Mouse (Mus musculus) midbrain, embryonic 15.5 days (tissue): ENCODE results near the gene Cmtm6. TPM values are rescaled to one million over a fixed set of nuclear protein-coding genes. Genes with fewer than 3 reads are reported as not detected.

Source experiments
- ATAC-seq: fragments of 200-750 bp; cut with Nextera tagmentation; replicated peaks from 2 replicates; pipeline ENCODE4 v1.8.0; 2017; ENCODE audit warnings: moderate TSS enrichment
- H3K27ac ChIP-seq: fragments of 300-500 bp; sonication (generic); 2 replicates; pipeline ENCODE4 v1.5.1; 2015; ENCODE audit warnings: mild to moderate bottlenecking, inconsistent platforms
- H3K27me3 ChIP-seq: fragments of 300-500 bp; sonication (generic); replicated peaks from 2 replicates; pipeline ENCODE4 v1.6.1; 2015; ENCODE audit warnings: inconsistent platforms
- H3K36me3 ChIP-seq: fragments of 300-500 bp; sonication (generic); replicated peaks from 2 replicates; pipeline ENCODE4 v1.6.1; 2015; ENCODE audit warnings: inconsistent platforms
- H3K4me1 ChIP-seq: fragments of 300-500 bp; sonication (generic); 2 replicates; pipeline ENCODE4 v1.6.1; 2015; ENCODE audit warnings: inconsistent platforms
- H3K4me2 ChIP-seq: fragments of 300-500 bp; sonication (generic); 2 replicates; pipeline ENCODE4 v1.6.1; 2015; ENCODE audit warnings: inconsistent platforms, mild to moderate bottlenecking, moderate library complexity
- H3K4me3 ChIP-seq: fragments of 300-500 bp; sonication (generic); 2 replicates; pipeline ENCODE4 v1.5.1; 2015; ENCODE audit warnings: mild to moderate bottlenecking, inconsistent platforms
- H3K9ac ChIP-seq: fragments of 300-500 bp; sonication (generic); 2 replicates; pipeline ENCODE4 v1.6.1; 2015; ENCODE audit warnings: mild to moderate bottlenecking, inconsistent platforms
- H3K9me3 ChIP-seq: fragments of 300-500 bp; sonication (generic); 2 replicates; pipeline ENCODE4 v1.6.1; 2016; ENCODE audit warnings: inconsistent platforms
- WGBS: fragments of 180-500 bp; shearing (Covaris S2); methylation state at CpG from one replicate; pipeline ENCODE4 v1.1.7; 2015; ENCODE audit warnings: mixed read lengths; 5-methylcytosine and 5-hydroxymethylcytosine counted together
- polyA plus RNA-seq: library from polyadenylated mRNA; unstranded; fragments of >200 nt; fragmentation: Nextera tagmentation; extraction: Ambion mirVana; gene quantifications from 2 replicates; pipeline ENCODE4 v1.2.1, GENCODE M21; 2015

The Cmtm6 gene
- polyA plus RNA-seq, 1 experiment from 2014 or later, result 18.3 TPM

DNA sequence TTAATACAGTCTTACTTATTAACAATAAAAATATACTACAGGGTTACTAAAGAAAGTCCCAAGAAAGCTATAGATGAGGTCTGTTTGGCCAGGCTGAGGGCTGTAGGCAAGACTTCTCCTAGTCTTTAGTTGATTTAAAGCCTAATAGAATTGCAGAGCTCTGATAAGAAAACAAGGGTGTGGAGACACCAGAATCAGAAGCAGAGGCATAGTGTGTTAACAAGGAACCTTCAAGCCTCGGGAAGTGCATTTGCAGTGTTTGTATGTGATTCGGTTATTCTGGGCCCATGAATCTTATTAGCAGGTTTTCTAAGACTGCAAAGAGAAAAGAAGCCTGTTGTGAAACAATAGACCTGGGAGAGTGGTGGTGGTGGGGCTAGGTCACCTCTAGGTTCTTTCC is 2.3 kb downstream of the Cmtm6 start:
- no peak overlapping the region for H3K27ac ChIP-seq
- no peak overlapping the region for H3K4me2 ChIP-seq
- H3K9me3 ChIP-seq, result no peaks in the 10 kb centered on the region
- 88% methylated on average over 2 of the region's 2 CpGs for whole genome bisulfite sequencing
- no peak for ATAC-seq
- no peak overlapping the region for H3K9ac ChIP-seq
- peaks cover 12% of the 10 kb centered on the region for H3K4me1 ChIP-seq
- no peaks in the 10 kb centered on the region for H3K36me3 ChIP-seq
- no peaks in the 10 kb centered on the region for H3K27me3 ChIP-seq
- no peak overlapping the region for H3K4me3 ChIP-seq

DNA sequence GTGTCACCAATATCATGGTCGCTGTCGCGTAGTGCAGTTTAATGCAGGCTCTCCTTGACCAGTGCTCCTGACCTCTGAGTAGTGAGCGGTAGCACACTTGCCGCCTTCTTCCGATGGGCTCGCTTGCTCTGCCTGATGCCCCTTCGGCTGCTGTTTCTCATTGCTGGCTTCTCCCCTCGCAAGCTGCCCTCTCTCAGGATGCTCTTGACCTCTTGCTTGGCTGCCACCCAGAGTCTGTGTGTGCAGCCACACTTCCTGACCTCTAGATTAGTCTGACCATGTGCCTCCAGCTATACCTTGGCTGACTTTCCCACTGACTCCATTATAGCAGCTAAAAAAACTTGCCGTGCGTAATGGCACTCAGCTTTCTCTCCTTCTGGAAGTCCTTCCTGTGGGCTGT is 5.5 kb downstream of the Cmtm6 start:
- Histone ChIP-seq H3K9ac (no peak overlapping the region), H3K4me1 (peaks cover 11% of the 10 kb centered on the region), H3K4me2 (no peak overlapping the region), H3K4me3 (no peak overlapping the region), H3K36me3 (no peaks in the 10 kb centered on the region), H3K27me3 (no peaks in the 10 kb centered on the region), H3K27ac (no peak overlapping the region), H3K9me3 (no peaks in the 10 kb centered on the region)
- 86% methylated on average over 11 of the region's 11 CpGs for WGBS
- ATAC-seq, result no peak

DNA sequence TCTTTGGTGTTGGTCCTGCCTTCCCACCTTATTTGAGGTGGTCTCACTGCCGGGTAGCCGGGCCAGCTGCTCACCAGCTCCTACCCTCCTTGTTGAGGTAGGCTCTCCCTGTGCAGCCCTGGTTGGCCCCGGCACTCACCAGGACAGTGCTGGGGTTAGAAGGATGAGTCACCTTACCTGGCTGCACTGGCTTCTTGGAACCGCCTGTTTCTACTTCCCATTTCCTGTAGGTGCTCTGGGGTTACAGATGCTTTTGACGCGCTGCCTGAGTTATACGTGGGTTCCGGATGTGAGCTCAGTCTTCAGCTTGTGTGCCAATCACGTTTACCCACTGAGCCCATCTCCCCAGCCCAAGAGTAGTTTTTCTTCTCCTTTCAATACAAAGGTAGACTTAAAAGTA is 9.4 kb downstream of the Cmtm6 start:
- no peaks in the 10 kb centered on the region for H3K27me3 ChIP-seq
- no peak overlapping the region for H3K27ac ChIP-seq
- H3K4me2 ChIP-seq, result no peak overlapping the region
- no peaks in the 10 kb centered on the region for H3K9me3 ChIP-seq
- H3K4me3 ChIP-seq, result no peak overlapping the region
- no peaks in the 10 kb centered on the region for H3K36me3 ChIP-seq
- no peak overlapping the region for H3K9ac ChIP-seq
- WGBS, result 92% methylated on average over 9 of the region's 9 CpGs
- no peak for ATAC-seq
- no peaks in the 10 kb centered on the region for H3K4me1 ChIP-seq

DNA sequence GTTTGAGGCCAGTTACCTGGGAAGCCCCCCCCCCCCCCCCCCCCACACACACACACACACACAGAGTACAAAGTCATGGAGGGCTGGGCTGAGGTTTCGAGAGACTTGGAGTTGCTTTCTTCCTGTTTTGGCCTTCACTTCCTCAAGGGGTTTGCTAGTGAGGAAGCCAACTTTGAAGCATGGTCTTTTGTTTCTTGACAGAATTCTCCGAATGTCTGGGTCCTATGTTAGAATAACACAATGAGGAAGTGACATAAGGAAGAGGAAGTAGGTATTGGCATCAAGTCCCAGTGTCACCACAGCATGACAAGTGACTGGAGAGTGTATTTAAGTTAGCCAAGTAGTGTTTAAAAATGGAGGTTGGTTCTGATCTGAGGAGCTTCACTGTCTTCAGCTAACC is 11.8 kb downstream of the Cmtm6 start:
- Histone ChIP-seq H3K4me3 (no peak overlapping the region), H3K4me2 (no peak overlapping the region), H3K27me3 (no peaks in the 10 kb centered on the region), H3K9me3 (no peaks in the 10 kb centered on the region), H3K9ac (no peak overlapping the region), H3K36me3 (peaks cover 3% of the 10 kb centered on the region; the same call in 1 of the 2 replicates), H3K27ac (no peak overlapping the region), H3K4me1 (no peaks in the 10 kb centered on the region)
- no peak for ATAC-seq
- WGBS, result 76% methylated on average over 2 of the region's 2 CpGs

- no peak overlapping the region for H3K4me2 ChIP-seq
- no peak overlapping the region for H3K4me3 ChIP-seq
- no peak overlapping the region for H3K9ac ChIP-seq
- no peaks in the 10 kb centered on the region for H3K27me3 ChIP-seq
- no peak overlapping the region for H3K27ac ChIP-seq
- H3K4me1 ChIP-seq, result no peaks in the 10 kb centered on the region
- 92% methylated on average over 4 of the region's 4 CpGs for WGBS
- no peak for ATAC-seq
- H3K36me3 ChIP-seq, result peaks cover 3% of the 10 kb centered on the region; the same call in 1 of the 2 replicates
- H3K9me3 ChIP-seq, result no peaks in the 10 kb centered on the region
Measured at GRCm38 (mm10) chr9:114745163-114745562, 14.2 kb downstream of the Cmtm6 start.

- Histone ChIP-seq H3K9me3 (no peaks in the 10 kb centered on the region), H3K4me1 (no peaks in the 10 kb centered on the region), H3K27ac (no peak overlapping the region), H3K4me3 (no peak overlapping the region), H3K4me2 (no peak overlapping the region), H3K36me3 (peaks cover 3% of the 10 kb centered on the region; the same call in 1 of the 2 replicates), H3K27me3 (no peaks in the 10 kb centered on the region), H3K9ac (no peak overlapping the region)
- WGBS, result 83% methylated on average over 4 of the region's 4 CpGs
- no peak for ATAC-seq
Measured at GRCm38 (mm10) chr9:114745654-114746053, 14.7 kb downstream of the Cmtm6 start.

DNA sequence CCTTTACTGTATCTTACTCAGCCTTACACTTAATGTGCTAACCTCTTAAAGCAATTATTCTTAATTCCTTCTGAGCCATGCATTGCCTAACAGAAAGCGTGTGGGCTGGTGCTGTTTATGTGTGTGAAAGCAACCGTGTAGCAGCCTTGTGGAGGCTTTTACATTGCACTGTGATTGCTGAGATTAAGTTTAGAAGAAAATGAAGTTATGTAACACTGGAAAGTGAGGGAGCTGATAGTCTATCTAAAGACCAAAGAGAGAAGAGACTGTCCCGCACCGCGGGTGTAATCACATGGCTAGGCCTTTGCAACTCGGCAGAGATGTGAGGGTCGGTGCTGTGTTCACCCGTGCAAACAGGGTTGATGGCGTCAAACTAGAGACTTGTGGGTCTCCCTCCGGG is 16.1 kb downstream of the Cmtm6 start:
- Histone ChIP-seq H3K36me3 (peaks cover 3% of the 10 kb centered on the region; the same call in 1 of the 2 replicates), H3K9ac (no peak overlapping the region), H3K27me3 (no peaks in the 10 kb centered on the region), H3K4me1 (no peaks in the 10 kb centered on the region), H3K4me2 (no peak overlapping the region), H3K27ac (no peak overlapping the region), H3K4me3 (no peak overlapping the region), H3K9me3 (no peaks in the 10 kb centered on the region)
- ATAC-seq, result no peak
- 87% methylated on average over 10 of the region's 10 CpGs for WGBS

GRCm38 (mm10) chr9:114747466-114747865 is 16.6 kb downstream of the Cmtm6 start:
- H3K36me3 ChIP-seq, result peaks cover 3% of the 10 kb centered on the region; the same call in 1 of the 2 replicates
- ATAC-seq, result no peak
- no peak overlapping the region for H3K27ac ChIP-seq
- 87% methylated on average over 12 of the region's 12 CpGs for WGBS
- no peaks in the 10 kb centered on the region for H3K9me3 ChIP-seq
- peaks cover 2% of the 10 kb centered on the region; the same call in 1 of the 2 replicates for H3K4me1 ChIP-seq
- no peak overlapping the region for H3K4me2 ChIP-seq
- no peak overlapping the region for H3K4me3 ChIP-seq
- no peaks in the 10 kb centered on the region for H3K27me3 ChIP-seq
- H3K9ac ChIP-seq, result no peak overlapping the region

GRCm38 (mm10) chr9:114751582-114751981 is 20.7 kb downstream of the Cmtm6 start:
- peaks cover 10% of the 10 kb centered on the region for H3K4me1 ChIP-seq
- H3K4me3 ChIP-seq, result no peak overlapping the region
- 0 out of 2 replicates have a peak, but pooled peaks cover 3% of the 10 kb centered on the region for H3K36me3 ChIP-seq
- no peak overlapping the region for H3K27ac ChIP-seq
- no peaks in the 10 kb centered on the region for H3K27me3 ChIP-seq
- WGBS, result 84% methylated on average over 3 of the region's 3 CpGs
- no peak for ATAC-seq
- no peaks in the 10 kb centered on the region for H3K9me3 ChIP-seq
- H3K4me2 ChIP-seq, result no peak overlapping the region
- no peak overlapping the region for H3K9ac ChIP-seq

DNA sequence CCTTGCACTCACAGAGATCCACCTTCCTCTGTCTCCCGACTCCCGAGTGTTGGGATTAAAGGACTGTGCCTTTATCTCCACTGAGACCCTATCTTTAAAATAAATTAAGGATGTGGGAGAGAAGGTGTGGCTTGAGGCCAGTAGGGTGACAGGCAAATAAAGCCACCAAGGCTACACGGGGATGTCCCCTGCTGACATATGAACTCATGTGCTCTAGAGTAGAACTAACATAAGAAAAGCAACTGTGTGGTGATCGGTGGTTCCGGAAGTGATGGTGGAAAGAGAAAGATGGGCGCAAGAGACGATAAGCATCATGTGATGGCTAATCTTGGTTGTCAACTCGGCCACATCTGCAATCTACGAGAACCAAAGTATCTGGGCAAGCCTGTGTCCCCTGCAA is 21.4 kb downstream of the Cmtm6 start:
- Histone ChIP-seq H3K36me3 (0 out of 2 replicates have a peak, but pooled peaks cover 3% of the 10 kb centered on the region), H3K27ac (0 out of 2 replicates have a peak overlapping the region, but pooled peaks have one; percentile 70), H3K9me3 (no peaks in the 10 kb centered on the region), H3K27me3 (no peaks in the 10 kb centered on the region), H3K9ac (no peak overlapping the region), H3K4me2 (peak overlapping the region; percentile 76), H3K4me1 (peaks cover 10% of the 10 kb centered on the region), H3K4me3 (no peak overlapping the region)
- WGBS, result 75% methylated on average over 9 of the region's 9 CpGs
- no peak; the same call in 1 of the 2 replicates for ATAC-seq

DNA sequence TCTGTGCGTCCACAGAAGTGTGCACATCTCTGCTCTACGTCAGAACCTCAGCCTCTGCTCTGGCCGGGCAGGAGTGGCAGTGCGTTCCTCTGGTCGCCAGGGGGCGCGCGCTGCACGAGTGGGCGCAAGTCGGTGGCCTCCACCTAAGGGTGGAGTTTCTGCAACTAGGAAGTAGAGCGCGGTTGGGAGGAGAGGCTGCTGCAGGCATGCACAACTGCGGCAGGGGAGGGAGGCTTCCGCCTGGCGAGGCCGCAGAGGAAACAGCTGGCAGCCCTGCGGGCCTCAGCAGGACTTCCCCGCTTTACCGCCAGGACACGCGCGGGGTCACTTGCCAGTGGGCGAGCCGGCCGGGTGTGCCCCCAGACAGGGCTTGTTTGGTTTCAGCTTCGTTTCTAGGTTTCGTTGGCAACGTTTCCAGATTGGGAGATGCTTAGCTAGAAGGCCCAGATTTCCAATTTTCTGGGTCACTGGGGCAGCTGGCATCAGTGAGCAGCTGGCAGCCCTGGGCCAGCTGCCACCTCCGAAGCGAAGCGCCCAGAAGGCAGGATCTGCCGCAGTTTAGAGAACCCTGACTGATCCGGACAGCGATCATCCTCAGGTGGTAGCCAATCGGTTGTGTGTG is 22.1 kb downstream of the Cmtm6 start:
- peak; percentile 90 for ATAC-seq
- Histone ChIP-seq H3K4me1 (peaks cover 10% of the 10 kb centered on the region), H3K4me3 (peak overlapping the region; percentile 45), H3K9ac (peak overlapping the region; percentile 45), H3K9me3 (no peaks in the 10 kb centered on the region), H3K36me3 (no peaks in the 10 kb centered on the region), H3K4me2 (peak overlapping the region; percentile 76), H3K27me3 (no peaks in the 10 kb centered on the region), H3K27ac (peak overlapping the region; percentile 70)
- WGBS, result 3% methylated on average over 36 of the region's 36 CpGs

GRCm38 (mm10) chr9:114758272-114758671 is 27.4 kb downstream of the Cmtm6 start:
- H3K4me2 ChIP-seq, result no peak overlapping the region
- H3K27me3 ChIP-seq, result no peaks in the 10 kb centered on the region
- H3K27ac ChIP-seq, result no peak overlapping the region
- H3K9ac ChIP-seq, result no peak overlapping the region
- H3K4me3 ChIP-seq, result no peak overlapping the region
- H3K9me3 ChIP-seq, result no peaks in the 10 kb centered on the region
- WGBS, result 79% methylated on average over 7 of the region's 7 CpGs
- H3K4me1 ChIP-seq, result no peaks in the 10 kb centered on the region; the same call in 1 of the 2 replicates
- H3K36me3 ChIP-seq, result no peaks in the 10 kb centered on the region
- no peak for ATAC-seq

GRCm38 (mm10) chr9:114758801-114759200 is 27.9 kb downstream of the Cmtm6 start:
- Histone ChIP-seq H3K9ac (no peak overlapping the region), H3K27ac (no peak overlapping the region), H3K4me1 (no peaks in the 10 kb centered on the region), H3K36me3 (no peaks in the 10 kb centered on the region), H3K4me3 (no peak overlapping the region), H3K9me3 (no peaks in the 10 kb centered on the region), H3K4me2 (no peak overlapping the region), H3K27me3 (no peaks in the 10 kb centered on the region)
- WGBS, result 89% methylated on average over 5 of the region's 5 CpGs
- no peak for ATAC-seq
